Mouse (Mus musculus): ENCODE data around the gene Plekha6. TPM values are rescaled to one million over a fixed set of nuclear protein-coding genes. Genes with fewer than 3 reads are reported as not detected.

The Plekha6 gene
- polyA plus RNA-seq (2012; rRNA removed), result 97.1 and 110 TPM in 2 replicates

DNA sequence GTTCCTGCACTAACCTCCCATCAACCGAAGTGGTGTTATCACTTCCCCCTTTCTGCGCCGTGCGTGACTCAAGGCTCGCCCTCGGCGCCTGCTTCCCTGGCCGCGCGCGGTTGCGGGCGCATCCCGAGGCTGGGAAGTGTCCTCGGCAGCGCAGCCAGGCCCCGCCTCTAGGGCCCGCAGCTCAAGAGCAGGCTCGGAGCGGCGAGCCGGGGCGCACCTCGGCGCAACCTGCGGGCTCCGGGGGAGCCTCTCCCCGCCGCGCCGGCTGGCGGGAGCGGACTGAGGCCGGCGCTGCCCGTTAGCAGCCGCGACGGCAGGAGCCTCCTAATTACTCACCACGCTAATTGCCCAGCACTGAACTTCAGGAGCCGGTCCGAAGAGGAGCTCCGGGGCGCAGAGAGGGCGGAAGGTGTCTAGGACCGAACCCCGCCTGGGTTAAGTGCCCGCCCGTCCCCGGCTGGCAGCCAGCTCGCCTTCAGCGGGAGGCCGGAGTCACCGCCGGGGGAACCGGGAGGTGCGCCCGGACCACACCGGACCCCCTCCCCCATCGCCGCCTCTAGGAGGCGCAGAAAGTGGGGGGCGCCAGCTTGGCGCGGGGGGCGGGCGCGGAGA is at the start of gene Plekha6:
Gene Plekha6 (plus strand): TSS at position 391 of the 612 bp plus-strand sequence.
- H3K4me1 ChIP-seq (ENCODE audit: control insufficient read depth, insufficient read depth, low read length), result peaks cover 10% of the 10 kb centered on the region
- H3K36me3 ChIP-seq (ENCODE audit: control insufficient read depth, insufficient read depth, low read length), result no peaks in the 10 kb centered on the region
- no peak within 1 kb of the TSS for H3K27ac ChIP-seq (ENCODE audit: control insufficient read depth, insufficient read depth, low read depth, low read length)
- TF ChIP-seq POLR2A (IDR thresholded peaks at IDR 0.05; ENCODE audit: control insufficient read depth, low read depth, low read length) (no peak), CTCF (IDR thresholded peaks at IDR 0.05; ENCODE audit: control insufficient read depth, insufficient read depth, insufficient replicate concordance, low read depth, low read length) (no peak)
- peak within 1 kb of the TSS; percentile 67 for H3K4me3 ChIP-seq (ENCODE audit: control insufficient read depth, low read depth, low read length)
- peaks cover 3% of the 10 kb centered on the region for H3K27me3 ChIP-seq (ENCODE audit: control insufficient read depth, insufficient read depth, low read length)

DNA sequence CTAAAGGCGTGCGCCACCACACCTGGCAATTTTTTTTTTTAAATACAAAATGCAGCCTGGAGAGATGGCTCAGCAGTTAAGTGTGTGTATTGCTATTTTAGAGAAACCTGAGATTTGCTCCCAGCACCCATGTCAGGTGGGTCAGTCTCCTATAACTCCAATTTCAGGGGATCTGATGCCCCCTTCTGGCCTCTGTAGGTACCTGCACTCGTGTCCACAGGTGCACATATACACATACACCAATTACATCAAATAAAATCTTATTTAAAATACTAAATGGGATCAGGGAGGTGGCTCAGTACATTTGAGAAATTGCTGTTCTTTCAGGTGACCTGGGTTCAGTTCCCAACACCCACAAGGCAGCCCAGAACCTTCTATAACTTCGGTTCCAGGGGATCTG is 47.9 kb upstream of the Plekha6 start:
- H3K4me1 ChIP-seq (ENCODE audit: control insufficient read depth, insufficient read depth, low read length), result no peaks in the 10 kb centered on the region
- TF ChIP-seq CTCF (IDR thresholded peaks at IDR 0.05; ENCODE audit: control insufficient read depth, insufficient read depth, insufficient replicate concordance, low read depth, low read length) (no peak), POLR2A (IDR thresholded peaks at IDR 0.05; ENCODE audit: control insufficient read depth, low read depth, low read length) (no peak)
- no peaks in the 10 kb centered on the region for H3K36me3 ChIP-seq (ENCODE audit: control insufficient read depth, insufficient read depth, low read length)

DNA sequence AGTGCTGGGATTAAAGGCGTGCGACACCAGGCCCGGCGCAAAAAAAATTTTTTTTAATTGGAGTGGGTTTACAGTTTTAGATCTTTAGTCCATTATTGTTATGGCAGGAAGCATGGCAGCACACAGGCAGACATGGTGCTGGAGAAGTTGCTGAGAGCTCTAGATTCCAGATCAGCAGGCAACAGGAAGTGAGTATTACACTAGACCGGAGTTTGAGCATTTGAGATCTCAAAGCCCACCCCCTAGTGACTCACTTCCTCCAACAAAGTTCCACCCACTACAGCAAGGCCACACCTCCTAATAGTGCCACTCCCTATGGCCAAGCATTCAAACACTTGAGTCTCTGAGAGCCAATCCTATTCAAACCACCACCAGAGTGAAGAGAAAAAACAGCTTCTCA is 45.9 kb upstream of the Plekha6 start:
- Histone ChIP-seq H3K4me1 (ENCODE audit: control insufficient read depth, insufficient read depth, low read length) (no peaks in the 10 kb centered on the region), H3K27me3 (ENCODE audit: control insufficient read depth, insufficient read depth, low read length) (no peaks in the 10 kb centered on the region), H3K36me3 (ENCODE audit: control insufficient read depth, insufficient read depth, low read length) (no peaks in the 10 kb centered on the region), H3K4me3 (ENCODE audit: control insufficient read depth, low read depth, low read length) (no peak overlapping the region), H3K27ac (ENCODE audit: control insufficient read depth, insufficient read depth, low read depth, low read length) (no peak overlapping the region)
- TF ChIP-seq POLR2A (IDR thresholded peaks at IDR 0.05; ENCODE audit: control insufficient read depth, low read depth, low read length), result no peak
- TF ChIP-seq CTCF (IDR thresholded peaks at IDR 0.05; ENCODE audit: control insufficient read depth, insufficient read depth, insufficient replicate concordance, low read depth, low read length), result no peak

More for the DNA sequence above, 47.9 kb upstream of the Plekha6 start:
- no peaks in the 10 kb centered on the region for H3K27me3 ChIP-seq (ENCODE audit: control insufficient read depth, insufficient read depth, low read length)
- no peak overlapping the region for H3K4me3 ChIP-seq (ENCODE audit: control insufficient read depth, low read depth, low read length)
- no peak overlapping the region for H3K27ac ChIP-seq (ENCODE audit: control insufficient read depth, insufficient read depth, low read depth, low read length)

DNA sequence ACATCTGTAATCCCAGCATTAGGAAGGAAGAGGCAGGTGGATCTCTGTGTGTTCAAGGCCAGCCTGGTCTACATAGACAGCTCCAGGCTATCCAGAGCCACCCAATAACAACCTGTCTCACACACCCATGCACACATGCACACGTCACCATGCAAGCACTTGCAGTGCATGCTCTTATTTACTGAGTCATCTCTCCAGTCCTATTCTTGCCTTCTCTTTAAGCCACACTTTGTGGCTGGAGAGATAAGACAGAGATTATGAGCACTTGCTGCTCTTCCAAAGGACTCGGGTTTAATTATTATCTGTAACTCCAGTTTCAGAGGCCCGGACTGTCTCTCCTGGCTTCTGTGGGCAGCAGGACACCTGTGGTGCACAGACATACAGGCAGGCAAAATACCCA is 45.2 kb upstream of the Plekha6 start:
- H3K4me3 ChIP-seq (ENCODE audit: control insufficient read depth, low read depth, low read length), result no peak overlapping the region
- no peaks in the 10 kb centered on the region for H3K4me1 ChIP-seq (ENCODE audit: control insufficient read depth, insufficient read depth, low read length)
- no peaks in the 10 kb centered on the region for H3K36me3 ChIP-seq (ENCODE audit: control insufficient read depth, insufficient read depth, low read length)

DNA sequence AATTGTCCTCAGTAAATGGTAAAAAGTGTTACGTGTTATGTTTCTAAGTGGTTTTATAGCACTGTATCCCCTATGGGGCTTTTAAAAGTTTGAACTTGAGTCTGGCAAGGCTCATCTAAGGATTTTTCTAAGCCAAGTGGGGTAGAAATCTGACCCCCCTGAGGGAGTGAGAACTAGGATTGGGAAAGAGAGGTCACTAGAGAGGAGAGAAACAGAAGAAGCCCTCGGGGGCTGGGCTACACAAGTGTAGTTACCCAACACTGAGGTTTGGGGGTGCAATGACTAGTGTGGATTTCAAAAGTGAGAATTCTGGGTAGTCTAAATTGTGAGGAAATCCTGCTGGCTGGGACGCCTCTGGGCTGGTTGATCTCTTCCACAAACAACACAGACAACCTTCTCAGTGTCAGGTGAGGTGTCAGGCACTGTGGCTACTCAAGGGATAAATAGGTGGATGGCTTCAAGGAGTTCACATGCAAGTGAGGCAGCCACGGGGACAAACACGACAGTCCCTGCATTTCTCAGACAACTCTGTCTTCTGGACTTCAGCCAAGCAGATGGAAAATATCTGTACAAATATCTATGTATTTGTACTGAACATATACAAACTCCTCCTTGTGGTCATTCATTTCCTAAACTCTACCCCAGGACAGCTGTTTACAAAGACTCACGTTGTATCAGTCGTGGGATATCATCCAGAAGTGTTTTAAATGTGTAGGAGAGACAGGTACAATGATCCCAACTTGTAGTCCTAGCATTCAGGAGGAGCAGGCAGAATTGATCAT is 43.9 kb upstream of the Plekha6 start:
- no peaks in the 10 kb centered on the region for H3K27me3 ChIP-seq (ENCODE audit: control insufficient read depth, insufficient read depth, low read length)
- no peak overlapping the region for H3K27ac ChIP-seq (ENCODE audit: control insufficient read depth, insufficient read depth, low read depth, low read length)
- TF ChIP-seq CTCF (IDR thresholded peaks at IDR 0.05; ENCODE audit: control insufficient read depth, insufficient read depth, insufficient replicate concordance, low read depth, low read length) (no peak), POLR2A (IDR thresholded peaks at IDR 0.05; ENCODE audit: control insufficient read depth, low read depth, low read length) (no peak)
- no peak overlapping the region for H3K4me3 ChIP-seq (ENCODE audit: control insufficient read depth, low read depth, low read length)
- no peaks in the 10 kb centered on the region for H3K4me1 ChIP-seq (ENCODE audit: control insufficient read depth, insufficient read depth, low read length)
- H3K36me3 ChIP-seq (ENCODE audit: control insufficient read depth, insufficient read depth, low read length), result no peaks in the 10 kb centered on the region

More for the DNA sequence above, 45.2 kb upstream of the Plekha6 start:
- H3K27ac ChIP-seq (ENCODE audit: control insufficient read depth, insufficient read depth, low read depth, low read length), result no peak overlapping the region
- TF ChIP-seq POLR2A (IDR thresholded peaks at IDR 0.05; ENCODE audit: control insufficient read depth, low read depth, low read length) (no peak), CTCF (IDR thresholded peaks at IDR 0.05; ENCODE audit: control insufficient read depth, insufficient read depth, insufficient replicate concordance, low read depth, low read length) (no peak)
- no peaks in the 10 kb centered on the region for H3K27me3 ChIP-seq (ENCODE audit: control insufficient read depth, insufficient read depth, low read length)

DNA sequence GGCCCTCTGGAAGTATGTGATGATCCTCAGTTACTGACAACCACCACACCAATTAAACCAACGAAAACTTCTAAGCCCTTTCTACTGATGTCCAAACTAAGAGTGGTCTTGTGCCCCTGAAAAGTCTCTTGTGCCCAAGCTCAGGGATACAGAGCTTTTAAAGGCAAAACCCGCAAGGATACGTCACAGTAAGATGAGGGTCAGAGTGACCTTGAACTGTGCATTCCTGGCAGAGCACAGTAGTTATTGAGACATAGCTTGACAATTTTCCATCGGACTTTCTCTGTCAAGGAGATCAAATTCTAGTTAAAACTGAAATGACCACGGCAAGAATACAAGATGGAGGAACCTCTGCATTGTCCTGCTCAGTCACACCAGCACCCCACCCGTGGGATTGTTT is 42.8 kb upstream of the Plekha6 start:
- no peaks in the 10 kb centered on the region for H3K27me3 ChIP-seq (ENCODE audit: control insufficient read depth, insufficient read depth, low read length)
- TF ChIP-seq POLR2A (IDR thresholded peaks at IDR 0.05; ENCODE audit: control insufficient read depth, low read depth, low read length) (no peak), CTCF (IDR thresholded peaks at IDR 0.05; ENCODE audit: control insufficient read depth, insufficient read depth, insufficient replicate concordance, low read depth, low read length) (no peak)
- H3K4me3 ChIP-seq (ENCODE audit: control insufficient read depth, low read depth, low read length), result no peak overlapping the region
- H3K4me1 ChIP-seq (ENCODE audit: control insufficient read depth, insufficient read depth, low read length), result no peaks in the 10 kb centered on the region
- no peak overlapping the region for H3K27ac ChIP-seq (ENCODE audit: control insufficient read depth, insufficient read depth, low read depth, low read length)
- H3K36me3 ChIP-seq (ENCODE audit: control insufficient read depth, insufficient read depth, low read length), result no peaks in the 10 kb centered on the region

DNA sequence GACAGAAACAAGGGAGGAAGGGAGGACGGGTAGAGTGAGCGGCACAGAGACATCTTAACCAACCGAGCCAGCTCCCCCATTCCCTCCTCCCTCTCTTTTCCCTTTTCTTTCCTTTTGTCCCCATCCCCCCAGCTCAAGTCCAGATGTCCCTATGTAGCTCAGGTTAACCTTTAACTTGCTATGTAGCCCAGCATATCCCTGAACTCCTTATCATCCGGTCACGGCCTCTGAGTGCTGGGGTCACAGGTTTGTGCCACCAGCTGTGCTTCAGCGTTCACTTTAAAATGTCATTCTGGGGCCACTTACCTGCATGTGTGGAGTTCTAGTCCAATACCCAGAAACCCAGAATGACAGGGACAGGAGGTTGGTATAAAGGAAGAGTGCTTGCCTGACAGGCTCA is 39.9 kb upstream of the Plekha6 start:
- Histone ChIP-seq H3K4me1 (ENCODE audit: control insufficient read depth, insufficient read depth, low read length) (no peaks in the 10 kb centered on the region), H3K27ac (ENCODE audit: control insufficient read depth, insufficient read depth, low read depth, low read length) (no peak overlapping the region), H3K4me3 (ENCODE audit: control insufficient read depth, low read depth, low read length) (no peak overlapping the region), H3K36me3 (ENCODE audit: control insufficient read depth, insufficient read depth, low read length) (no peaks in the 10 kb centered on the region), H3K27me3 (ENCODE audit: control insufficient read depth, insufficient read depth, low read length) (no peaks in the 10 kb centered on the region)
- no peak for TF ChIP-seq CTCF (IDR thresholded peaks at IDR 0.05; ENCODE audit: control insufficient read depth, insufficient read depth, insufficient replicate concordance, low read depth, low read length)
- TF ChIP-seq POLR2A (IDR thresholded peaks at IDR 0.05; ENCODE audit: control insufficient read depth, low read depth, low read length), result no peak

All from testis, adult 2 months (tissue).